Mouse (Mus musculus) common myeloid progenitor, adult 5-6 weeks (primary cell): ENCODE results near the gene Ifitm6. TPM values are rescaled to one million over a fixed set of nuclear protein-coding genes. Genes with fewer than 3 reads are reported as not detected.
A peak's percentile ranks its signal among the peaks of the same experiment; 100 is the strongest.
"Not testable (repeated sequence)": the region's sequence is repeated elsewhere in the genome, so short reads cannot be mapped to it uniquely, and the experiment has no call there.

Experiments used
- ATAC-seq: replicated peaks from 2 replicates; pipeline ENCODE4 v1.8.0; 2016; ENCODE audit warnings: low read depth, mild to moderate bottlenecking, moderate TSS enrichment, inconsistent platforms; ENCODE audit not compliant: poor library complexity, severe bottlenecking
- total RNA-seq: library from RNA; stranded (forward); fragments of 200-1000, 187-1606 nt; gene quantifications from 2 replicates; pipeline ENCODE4 v1.2.3, GENCODE M21; 2017

The Ifitm6 gene
- total RNA-seq: 8.2 TPM in 1 of 2 replicates, not detected in the other

- ATAC-seq: not testable (repeated sequence)
Measured at GRCm38 (mm10) chr7:141017824-141018223, at the start of gene Ifitm6. TSS of gene Ifitm6 (minus strand) at chr7:141017924.

GRCm38 (mm10) chr7:141064576-141064975, 46.9 kb upstream of the Ifitm6 start:
- ATAC-seq: no peak

- peak; percentile 71 for ATAC-seq
Measured at GRCm38 (mm10) chr7:141064175-141064574, 46.5 kb upstream of the Ifitm6 start.

GRCm38 (mm10) chr7:141063353-141063752, 45.6 kb upstream of the Ifitm6 start:
- no peak for ATAC-seq

- ATAC-seq: no peak
Measured at GRCm38 (mm10) chr7:141062525-141062924, 44.8 kb upstream of the Ifitm6 start.

GRCm38 (mm10) chr7:141061269-141061692, 43.6 kb upstream of the Ifitm6 start:
- ATAC-seq: no peak

- peak; percentile 40 for ATAC-seq
Measured at GRCm38 (mm10) chr7:141060426-141061242, 42.9 kb upstream of the Ifitm6 start, which contains the start of gene B4galnt4. TSS of gene B4galnt4 (plus strand) at chr7:141061104.

GRCm38 (mm10) chr7:141059929-141060328, 42.2 kb upstream of the Ifitm6 start:
- no peak for ATAC-seq

GRCm38 (mm10) chr7:141058601-141059341, 41.0 kb upstream of the Ifitm6 start:
- ATAC-seq: no peak

- ATAC-seq: no peak
Measured at GRCm38 (mm10) chr7:141057541-141057940, 39.8 kb upstream of the Ifitm6 start.

- ATAC-seq: peak; percentile 39; the same call in 1 of the 2 replicates
Measured at GRCm38 (mm10) chr7:141056976-141057375, 39.3 kb upstream of the Ifitm6 start.

GRCm38 (mm10) chr7:141055785-141056184, 38.1 kb upstream of the Ifitm6 start:
- no peak for ATAC-seq

- ATAC-seq: no peak
Measured at GRCm38 (mm10) chr7:141052421-141052820, 34.7 kb upstream of the Ifitm6 start.

GRCm38 (mm10) chr7:141052016-141052415, 34.3 kb upstream of the Ifitm6 start:
- no peak for ATAC-seq

- no peak for ATAC-seq
Measured at GRCm38 (mm10) chr7:141051060-141051685, 33.4 kb upstream of the Ifitm6 start.

- ATAC-seq: no peak
Measured at GRCm38 (mm10) chr7:141049326-141049725, 31.6 kb upstream of the Ifitm6 start.

- ATAC-seq: peak; percentile 64
Measured at GRCm38 (mm10) chr7:141048226-141049218, 30.8 kb upstream of the Ifitm6 start.

GRCm38 (mm10) chr7:141047581-141048225, 30.0 kb upstream of the Ifitm6 start:
- ATAC-seq: peak; percentile 12; the same call in 1 of the 2 replicates
